Mouse (Mus musculus) liver, embryonic 15.5 days (tissue): ENCODE data around the gene 1700013F07Rik. TPM values are rescaled to one million over a fixed set of nuclear protein-coding genes. Genes with fewer than 3 reads are reported as not detected.
"Not testable (repeated sequence)": the region's sequence is repeated elsewhere in the genome, so short reads cannot be mapped to it uniquely, and the experiment has no call there.

Experiments used
- ATAC-seq: fragments of 200-750 bp; cut with Nextera tagmentation; 2 replicates; pipeline ENCODE4 v1.8.0; 2017; ENCODE audit warnings: moderate number of reproducible peaks, mild to moderate bottlenecking, moderate library complexity; ENCODE audit not compliant: insufficient read depth
- H3K27ac ChIP-seq: fragments of 300-500 bp; sonication (generic); replicated peaks from 2 replicates; pipeline ENCODE4 v1.5.1; 2015; ENCODE audit warnings: mild to moderate bottlenecking, inconsistent platforms
- H3K27me3 ChIP-seq: fragments of 300-500 bp; sonication (generic); 2 replicates; pipeline ENCODE4 v1.6.1; 2015; ENCODE audit warnings: mild to moderate bottlenecking, inconsistent platforms
- H3K36me3 ChIP-seq: fragments of 300-500 bp; sonication (generic); replicated peaks from 2 replicates; pipeline ENCODE4 v1.6.1; 2015; ENCODE audit warnings: moderate library complexity, mild to moderate bottlenecking, inconsistent platforms
- H3K4me1 ChIP-seq: fragments of 300-500 bp; sonication (generic); replicated peaks from 2 replicates; pipeline ENCODE4 v1.6.1; 2015; ENCODE audit warnings: inconsistent platforms
- H3K4me2 ChIP-seq: fragments of 300-500 bp; sonication (generic); 2 replicates; pipeline ENCODE4 v1.6.1; 2015; ENCODE audit warnings: moderate library complexity, mild to moderate bottlenecking, inconsistent platforms
- H3K4me3 ChIP-seq: fragments of 300-500 bp; sonication (generic); replicated peaks from 2 replicates; pipeline ENCODE4 v1.5.1; 2015; ENCODE audit warnings: mild to moderate bottlenecking, inconsistent platforms
- H3K9ac ChIP-seq: fragments of 300-500 bp; sonication (generic); 2 replicates; pipeline ENCODE4 v1.6.1; 2015; ENCODE audit warnings: moderate library complexity, mild to moderate bottlenecking, inconsistent platforms
- H3K9me3 ChIP-seq: fragments of 300-500 bp; sonication (generic); replicated peaks from 2 replicates; pipeline ENCODE4 v1.6.1; 2016; ENCODE audit warnings: inconsistent platforms
- WGBS: fragments of 180-500 bp; shearing (Covaris S2); methylation state at CpG from one replicate; pipeline ENCODE4 v1.1.7; 2015; ENCODE audit warnings: mixed read lengths; ENCODE audit not compliant: insufficient replicate concordance; 5-methylcytosine and 5-hydroxymethylcytosine counted together
- polyA plus RNA-seq: library from polyadenylated mRNA; unstranded; fragments of >200 nt; fragmentation: Nextera tagmentation; extraction: Ambion mirVana; gene quantifications from 2 replicates; pipeline ENCODE4 v1.2.1, GENCODE M21; 2015

The 1700013F07Rik gene
- polyA plus RNA-seq, 1 experiment from 2014 or later, result not detected

DNA sequence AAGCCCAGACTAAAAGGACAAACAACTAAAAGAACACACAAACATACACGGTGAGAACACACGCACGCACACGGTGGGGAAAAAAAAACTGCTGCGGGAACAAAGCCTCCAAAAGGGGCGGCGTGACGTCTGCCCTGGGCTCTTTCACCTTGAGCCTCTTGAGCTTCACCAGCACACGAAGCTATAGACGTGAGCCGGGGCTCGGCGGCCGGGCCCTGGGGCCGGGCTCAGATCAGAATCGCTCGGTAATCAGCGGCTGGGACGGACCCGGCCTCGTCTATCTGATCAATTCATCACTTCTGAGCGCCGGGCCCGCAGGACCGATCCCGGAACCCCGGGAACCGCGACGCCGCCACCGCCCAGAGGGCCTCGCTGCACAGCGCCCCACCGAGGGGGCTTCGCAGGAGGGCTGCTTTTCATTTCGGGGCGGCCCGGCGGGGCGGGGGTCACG, 20.2 kb downstream of the 1700013F07Rik start:
- no peaks in the 10 kb centered on the region for H3K9me3 ChIP-seq
- WGBS, result under 1% methylated on average over 42 of the region's 42 CpGs

GRCm38 (mm10) chr3:108554587-108555312, 20.8 kb downstream of the 1700013F07Rik start:
- Histone ChIP-seq H3K27me3 (no peaks in the 10 kb centered on the region), H3K27ac (peak overlapping the region; percentile 85), H3K36me3 (peaks cover 28% of the 10 kb centered on the region), H3K9me3 (no peaks in the 10 kb centered on the region), H3K4me1 (peaks cover 42% of the 10 kb centered on the region), H3K4me3 (peak overlapping the region; percentile 79), H3K9ac (peak overlapping the region; percentile 84), H3K4me2 (peak overlapping the region; percentile 82)
- WGBS, result 17% methylated on average over 22 of the region's 22 CpGs
- ATAC-seq, result peak; percentile 90

More for the DNA sequence above, 20.2 kb downstream of the 1700013F07Rik start:
- Histone ChIP-seq H3K4me3 (peak overlapping the region; percentile 79), H3K4me2 (peak overlapping the region; percentile 82), H3K27ac (peak overlapping the region; percentile 85), H3K9ac (peak overlapping the region; percentile 84), H3K36me3 (peaks cover 23% of the 10 kb centered on the region), H3K27me3 (no peaks in the 10 kb centered on the region; the same call in 1 of the 2 replicates), H3K4me1 (peaks cover 36% of the 10 kb centered on the region)
- peak; percentile 64 for ATAC-seq

DNA sequence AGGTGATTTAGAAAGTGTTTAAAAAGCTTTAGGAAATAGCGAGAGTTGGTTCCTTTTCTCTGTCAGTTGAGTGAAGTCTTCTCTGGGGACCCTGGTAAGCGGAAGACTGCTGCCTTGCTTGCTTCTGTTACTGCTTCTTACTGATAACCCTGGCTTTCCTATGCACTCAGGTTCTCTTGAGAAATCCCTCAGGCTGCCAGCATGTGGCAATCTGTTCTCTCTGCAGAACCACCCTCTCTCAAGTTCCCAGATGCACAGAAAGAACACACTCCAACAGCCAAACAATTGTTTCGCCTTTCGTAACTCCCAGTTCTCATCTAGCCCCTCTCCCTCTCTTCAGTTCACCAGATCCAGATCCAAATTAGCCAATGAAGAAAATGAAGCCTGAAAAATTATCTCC, 23.9 kb downstream of the 1700013F07Rik start:
- Histone ChIP-seq H3K27ac (peak overlapping the region; percentile 80), H3K27me3 (no peaks in the 10 kb centered on the region), H3K4me2 (peak overlapping the region; percentile 38), H3K36me3 (peaks cover 34% of the 10 kb centered on the region), H3K4me3 (no peak overlapping the region), H3K9me3 (no peaks in the 10 kb centered on the region), H3K9ac (no peak overlapping the region), H3K4me1 (peaks cover 65% of the 10 kb centered on the region)
- ATAC-seq, result no peak
- WGBS, result 53% methylated on average over 4 of the region's 4 CpGs

DNA sequence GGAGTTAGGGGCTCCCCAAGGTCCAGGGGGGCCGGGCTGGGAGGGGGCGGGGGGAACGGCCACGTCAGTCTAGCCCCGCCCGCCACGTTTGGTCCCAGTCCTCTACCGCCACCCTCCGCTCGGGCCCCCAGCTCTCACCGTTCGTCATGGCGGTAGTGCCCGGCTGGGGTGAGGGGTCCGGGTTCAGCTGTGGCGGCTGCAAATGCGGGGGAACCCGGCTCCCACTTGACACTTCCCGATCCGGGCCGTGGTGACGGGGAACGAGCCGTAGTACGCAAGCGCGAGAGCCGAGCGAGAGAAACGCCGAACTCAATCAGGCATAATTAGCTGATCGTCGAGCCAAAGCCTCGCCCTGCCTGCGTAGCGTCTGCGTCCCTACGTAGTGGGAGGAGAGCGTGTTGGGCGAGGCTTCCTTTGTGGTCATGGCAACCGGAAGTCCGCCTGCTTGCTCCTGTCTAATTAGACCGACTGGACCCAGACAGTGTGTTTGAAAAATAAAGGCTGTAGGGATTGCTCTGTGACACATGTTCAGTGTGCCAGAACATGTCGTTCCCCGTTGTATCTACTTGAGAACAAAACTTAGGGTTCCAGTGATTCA, 28.3 kb downstream of the 1700013F07Rik start, which contains the start of gene Tmem167b:
Gene Tmem167b (minus strand): TSS at position 334 of the 598 bp plus-strand sequence.
- H3K4me1 ChIP-seq, result peaks cover 58% of the 10 kb centered on the region
- H3K4me3 ChIP-seq, result peak within 1 kb of the TSS; percentile 90
- peak within 1 kb of the TSS; percentile 90 for H3K4me2 ChIP-seq
- no peaks in the 10 kb centered on the region for H3K9me3 ChIP-seq
- peaks cover 29% of the 10 kb centered on the region for H3K36me3 ChIP-seq
- H3K27ac ChIP-seq, result peak within 1 kb of the TSS; percentile 95
- peak; percentile 96 for ATAC-seq
- under 1% methylated on average over 45 of the region's 45 CpGs for WGBS
- peak within 1 kb of the TSS; percentile 87 for H3K9ac ChIP-seq
- no peaks in the 10 kb centered on the region; the same call in 1 of the 2 replicates for H3K27me3 ChIP-seq

DNA sequence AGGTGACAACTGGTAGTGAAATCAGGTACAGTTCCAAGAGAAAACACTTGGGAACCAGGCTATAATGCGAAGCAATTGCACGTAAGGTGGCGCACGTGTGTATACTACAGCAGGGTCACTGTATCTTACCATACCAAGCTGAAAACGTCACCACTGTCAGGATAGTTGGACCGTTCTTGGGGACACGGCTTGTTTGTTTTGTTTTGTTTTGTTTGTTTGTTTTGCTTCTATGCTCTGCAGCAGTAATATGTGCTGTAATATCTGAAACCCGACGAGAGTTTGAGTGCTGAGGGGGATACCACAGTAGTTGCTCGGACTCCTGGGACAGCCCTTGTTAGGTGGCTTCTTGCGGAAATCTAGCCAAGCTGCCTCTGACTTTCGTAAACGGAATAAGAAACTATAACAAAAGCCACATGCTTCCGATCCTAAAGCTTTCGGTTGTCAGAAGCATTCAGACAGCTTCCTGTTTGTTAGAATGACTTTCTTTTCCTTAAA, 28.9 kb downstream of the 1700013F07Rik start:
- Histone ChIP-seq H3K27ac (peak overlapping the region; percentile 95), H3K36me3 (peaks cover 24% of the 10 kb centered on the region), H3K27me3 (peaks cover 2% of the 10 kb centered on the region), H3K4me1 (peaks cover 54% of the 10 kb centered on the region), H3K9ac (peak overlapping the region; percentile 87), H3K4me2 (peak overlapping the region; percentile 90), H3K9me3 (no peaks in the 10 kb centered on the region), H3K4me3 (peak overlapping the region; percentile 90)
- WGBS, result under 1% methylated on average over 15 of the region's 15 CpGs
- peak; percentile 66 for ATAC-seq

GRCm38 (mm10) chr3:108563309-108563708, 29.4 kb downstream of the 1700013F07Rik start:
- WGBS, result under 1% methylated on average over 4 of the region's 4 CpGs

GRCm38 (mm10) chr3:108567990-108568877, 34.3 kb downstream of the 1700013F07Rik start:
- Histone ChIP-seq H3K9ac (no peak overlapping the region), H3K36me3 (no peaks in the 10 kb centered on the region), H3K4me3 (no peak overlapping the region), H3K27me3 (peaks cover 16% of the 10 kb centered on the region), H3K4me2 (no peak overlapping the region), H3K9me3 (no peaks in the 10 kb centered on the region), H3K4me1 (peaks cover 26% of the 10 kb centered on the region), H3K27ac (no peak overlapping the region)
- no peak for ATAC-seq
- 58% methylated on average over 15 of the region's 15 CpGs for WGBS

More at GRCm38 (mm10) chr3:108563309-108563708, 29.4 kb downstream of the 1700013F07Rik start:
- Histone ChIP-seq H3K4me3 (peak overlapping the region; percentile 90), H3K9me3 (no peaks in the 10 kb centered on the region), H3K9ac (peak overlapping the region; percentile 87), H3K27me3 (peaks cover 6% of the 10 kb centered on the region), H3K4me1 (peaks cover 49% of the 10 kb centered on the region), H3K36me3 (peaks cover 19% of the 10 kb centered on the region), H3K27ac (peak overlapping the region; percentile 95), H3K4me2 (peak overlapping the region; percentile 90)
- no peak for ATAC-seq

GRCm38 (mm10) chr3:108569636-108570035, 35.7 kb downstream of the 1700013F07Rik start:
- Histone ChIP-seq H3K4me1 (peaks cover 24% of the 10 kb centered on the region), H3K27me3 (peaks cover 16% of the 10 kb centered on the region)
- H3K27ac ChIP-seq, H3K4me2 ChIP-seq, ATAC-seq, H3K36me3 ChIP-seq, H3K9ac ChIP-seq, H3K4me3 ChIP-seq, H3K9me3 ChIP-seq: not testable (repeated sequence)
- 50% methylated on average over 3 of the region's 3 CpGs for WGBS

- Histone ChIP-seq H3K36me3 (no peaks in the 10 kb centered on the region), H3K9me3 (no peaks in the 10 kb centered on the region), H3K4me2 (peak overlapping the region; percentile 86), H3K27me3 (peaks cover 16% of the 10 kb centered on the region), H3K4me3 (peak overlapping the region; percentile 75), H3K9ac (no peak overlapping the region), H3K4me1 (peaks cover 24% of the 10 kb centered on the region), H3K27ac (no peak overlapping the region)
- no peak for ATAC-seq
- WGBS, result 72% methylated on average over 14 of the region's 14 CpGs
Measured at GRCm38 (mm10) chr3:108570813-108571212, 36.9 kb downstream of the 1700013F07Rik start.

GRCm38 (mm10) chr3:108571443-108572294, 37.7 kb downstream of the 1700013F07Rik start, which contains the start of gene Taf13:
Taf13 (plus strand) TSS chr3:108571698.
- Histone ChIP-seq H3K9ac (peak within 1 kb of the TSS; percentile 77), H3K9me3 (no peaks in the 10 kb centered on the region), H3K4me2 (peak within 1 kb of the TSS; percentile 86), H3K4me3 (peak within 1 kb of the TSS; percentile 75), H3K4me1 (peaks cover 24% of the 10 kb centered on the region), H3K27ac (peak within 1 kb of the TSS; percentile 69), H3K36me3 (no peaks in the 10 kb centered on the region), H3K27me3 (peaks cover 16% of the 10 kb centered on the region)
- WGBS, result 1% methylated on average over 42 of the region's 42 CpGs
- peak; percentile 95 for ATAC-seq
